Mouse (Mus musculus) lung, adult 2 months (tissue): ENCODE results near the gene Il6st.

Experiments used
- CTCF ChIP-seq: fragments of 200-500 bp; IDR thresholded peaks from 2 replicates; pipeline ENCODE4 v1.5.1; 2011; ENCODE audit warnings: mild to moderate bottlenecking, low read length, control low read depth; ENCODE audit not compliant: insufficient read depth
- POLR2A ChIP-seq: fragments of 200-500 bp; IDR thresholded peaks from 2 replicates; pipeline ENCODE4 v1.6.1; 2011; ENCODE audit warnings: low read depth, mild to moderate bottlenecking, control low read depth, low read length, borderline replicate concordance; ENCODE audit errors: extremely low read depth

GRCm38 (mm10) chr13:112505436-112505835 is 41.6 kb downstream of the Il6st start:
- TF ChIP-seq CTCF (no peak), POLR2A (no peak)
